Mouse (Mus musculus): Measurements from ENCODE around the gene Glul.
"Not testable (repeated sequence)": the region's sequence is repeated elsewhere in the genome, so short reads cannot be mapped to it uniquely, and the experiment has no call there.

Gene Glul

GRCm38 (mm10) chr1:153899731-153900380 is at the start of gene Glul, which contains the start of gene Teddm2:
Gene Glul, plus strand, starts transcription at chr1:153899944.
Gene Teddm2, minus strand, starts transcription at chr1:153900228.
- DNase-seq (ENCODE audit: low read depth) = peak; percentile 96

GRCm38 (mm10) chr1:153852696-153853095 is 47.0 kb upstream of the Glul start:
- DNase-seq (ENCODE audit: low read depth) = not testable (repeated sequence)

- no peak for DNase-seq (ENCODE audit: low read depth)
Measured at GRCm38 (mm10) chr1:153855946-153856345, 43.8 kb upstream of the Glul start.

GRCm38 (mm10) chr1:153874045-153874444 is 25.7 kb upstream of the Glul start, which contains the start of gene Teddm1b:
Gene Teddm1b, plus strand, starts transcription at chr1:153874345.
- no peak for DNase-seq (ENCODE audit: low read depth)

GRCm38 (mm10) chr1:153880391-153880790 is 19.4 kb upstream of the Glul start:
- DNase-seq (ENCODE audit: low read depth) = not testable (repeated sequence)

- no peak for DNase-seq (ENCODE audit: low read depth)
Measured at GRCm38 (mm10) chr1:153886024-153886633, 13.6 kb upstream of the Glul start.

GRCm38 (mm10) chr1:153890121-153890520 is 9.6 kb upstream of the Glul start:
- DNase-seq (ENCODE audit: low read depth) = no peak

- no peak for DNase-seq (ENCODE audit: low read depth)
Measured at GRCm38 (mm10) chr1:153891442-153891841, 8.3 kb upstream of the Glul start, which contains the start of gene Teddm1a. Gene Teddm1a, plus strand, starts transcription at chr1:153891742.

- DNase-seq (ENCODE audit: low read depth) = no peak
Measured at GRCm38 (mm10) chr1:153893746-153894145, 6.0 kb upstream of the Glul start.

GRCm38 (mm10) chr1:153894201-153894893 is 5.4 kb upstream of the Glul start:
- peak; percentile 6 for DNase-seq (ENCODE audit: low read depth)

- peak; percentile 91 for DNase-seq (ENCODE audit: low read depth)
Measured at GRCm38 (mm10) chr1:153894979-153895378, 4.8 kb upstream of the Glul start.

- DNase-seq (ENCODE audit: low read depth) = no peak
Measured at GRCm38 (mm10) chr1:153897196-153897595, 2.5 kb upstream of the Glul start.

GRCm38 (mm10) chr1:153898989-153899730 is 584 bp upstream of the Glul start:
- no peak for DNase-seq (ENCODE audit: low read depth)

- DNase-seq (ENCODE audit: low read depth) = peak; percentile 66
Measured at GRCm38 (mm10) chr1:153900381-153900780, 637 bp downstream of the Glul start.

GRCm38 (mm10) chr1:153900860-153901730 is 1.4 kb downstream of the Glul start:
- peak; percentile 63 for DNase-seq (ENCODE audit: low read depth)

GRCm38 (mm10) chr1:153903006-153903405 is 3.3 kb downstream of the Glul start:
- DNase-seq (ENCODE audit: low read depth) = no peak

- DNase-seq (ENCODE audit: low read depth) = no peak
Measured at GRCm38 (mm10) chr1:153904236-153904635, 4.5 kb downstream of the Glul start.

GRCm38 (mm10) chr1:153905884-153906283 is 6.1 kb downstream of the Glul start:
- no peak for DNase-seq (ENCODE audit: low read depth)

- DNase-seq (ENCODE audit: low read depth) = no peak
Measured at GRCm38 (mm10) chr1:153908208-153908607, 8.5 kb downstream of the Glul start.

GRCm38 (mm10) chr1:153908741-153909140 is 9.0 kb downstream of the Glul start:
- DNase-seq (ENCODE audit: low read depth) = no peak

All from NIH3T3 (cell line).